Mouse (Mus musculus) G1E (cell line): ENCODE measurements around the gene D930048N14Rik. TPM values are rescaled to one million over a fixed set of nuclear protein-coding genes. Genes with fewer than 3 reads are reported as not detected.

ENCODE experiments used
- ATAC-seq: 2 replicates; pipeline ENCODE4 v1.8.0; 2016; ENCODE audit warnings: mild to moderate bottlenecking; ENCODE audit not compliant: insufficient number of reproducible peaks, poor library complexity, low FRiP score, severe bottlenecking; ENCODE audit errors: extremely low read depth
- DNase-seq: peaks from one replicate; pipeline ENCODE4 v3.0.0; 2012; ENCODE audit warnings: low spot score
- H3K27me3 ChIP-seq: 2 replicates; pipeline ENCODE4 v1.6.1; 2012; ENCODE audit warnings: mild to moderate bottlenecking, low read length, inconsistent platforms; ENCODE audit not compliant: insufficient read depth
- H3K36me3 ChIP-seq: replicated peaks from 2 replicates; pipeline ENCODE3; 2012; ENCODE audit warnings: mild to moderate bottlenecking, inconsistent platforms
- H3K4me1 ChIP-seq: 2 replicates; pipeline ENCODE4 v1.6.1; 2012; ENCODE audit warnings: low read depth, low read length, inconsistent platforms, mixed read lengths; ENCODE audit not compliant: insufficient read depth
- H3K4me3 ChIP-seq: 2 replicates; pipeline ENCODE4 v1.5.1; 2012; ENCODE audit warnings: low read depth, mild to moderate bottlenecking, inconsistent platforms, low read length, moderate library complexity, mixed read lengths
- H3K9me3 ChIP-seq: replicated peaks from 2 replicates; pipeline ENCODE4 v1.6.1; 2012; ENCODE audit warnings: inconsistent platforms
- CTCF ChIP-seq: IDR thresholded peaks from 2 replicates; pipeline ENCODE4 v1.5.1; 2012; ENCODE audit warnings: low read depth, low read length, inconsistent platforms, mixed read lengths
- GATA1 ChIP-seq: IDR thresholded peaks from 2 replicates; pipeline ENCODE4 v1.6.1; 2012; ENCODE audit warnings: borderline replicate concordance, low read length, inconsistent platforms, mixed read lengths
- GATA2 ChIP-seq: IDR thresholded peaks from 2 replicates; pipeline ENCODE4 v1.6.1; 2012; ENCODE audit warnings: low read depth, low read length, inconsistent platforms, borderline replicate concordance
- POLR2AphosphoS5 ChIP-seq: IDR thresholded peaks from 2 replicates; pipeline ENCODE4 v1.6.1; 2012; ENCODE audit warnings: low read depth, low read length, inconsistent platforms; ENCODE audit not compliant: insufficient replicate concordance
- TAL1 ChIP-seq: conservative IDR thresholded peaks from 2 replicates; pipeline ENCODE4 v1.6.1; 2012; ENCODE audit warnings: low read depth, low read length, inconsistent platforms, mixed read lengths
- polyA plus RNA-seq: library from polyadenylated mRNA; stranded (reverse); fragments of >175 nt; gene quantifications from 2 replicates; pipeline ENCODE4 v1.2.3, GENCODE M21; 2012
- total RNA-seq, 2 experiments: library from RNA; stranded (forward) in 1 of 2; stranded (reverse) in 1 of 2; fragments of 200-1000 nt in 1 of 2; fragments of >200 nt in 1 of 2; fragmentation: Nextera tagmentation in 1 of 2; gene quantifications; 2 replicates each; pipeline ENCODE4 v1.2.3; 2014 to 2017

Gene D930048N14Rik
- total and polyA plus RNA-seq, 3 experiments: 0.05 TPM; not detected in 2

DNA sequence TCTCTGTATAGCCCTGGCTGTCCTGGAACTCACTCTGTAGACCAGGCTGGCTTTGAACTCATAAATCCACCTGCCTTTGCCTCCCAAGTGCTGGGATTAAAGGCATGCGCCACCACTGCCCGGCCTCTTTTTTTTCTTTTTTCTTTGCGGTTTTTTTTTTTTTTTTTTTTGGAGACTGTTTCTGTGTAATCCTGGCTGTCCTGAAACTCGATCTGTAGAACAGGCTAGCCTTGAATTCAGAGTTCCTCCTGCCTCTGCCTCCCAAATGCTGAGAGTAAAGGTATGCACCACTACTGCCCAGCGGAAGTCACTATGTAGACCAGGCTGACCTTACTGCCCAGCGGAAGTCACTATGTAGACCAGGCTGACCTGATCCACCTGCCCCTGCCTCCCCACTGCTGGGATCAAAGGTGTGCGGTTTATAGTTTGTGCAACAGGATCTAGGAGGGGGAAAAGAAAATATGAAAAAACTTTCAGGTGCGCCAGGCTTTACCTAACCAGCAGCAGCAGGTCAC is 31.8 kb upstream of the D930048N14Rik start:
- DNase-seq (no peak), ATAC-seq (no peak)
- no peaks in the 10 kb centered on the region for H3K9me3 ChIP-seq
- H3K27me3 ChIP-seq: no peaks in the 10 kb centered on the region
- peaks cover 62% of the 10 kb centered on the region for H3K4me1 ChIP-seq
- peaks cover 33% of the 10 kb centered on the region for H3K36me3 ChIP-seq
- peak overlapping the region; percentile 94 for H3K4me3 ChIP-seq
- TF ChIP-seq TAL1: no peak
- TF ChIP-seq GATA2: no peak
- TF ChIP-seq POLR2AphosphoS5: no peak
- TF ChIP-seq CTCF: no peak
- TF ChIP-seq GATA1: no peak

- peak; percentile 85 for DNase-seq
- Histone ChIP-seq H3K4me3 (peak within 1 kb of the TSS; percentile 94), H3K9me3 (no peaks in the 10 kb centered on the region), H3K36me3 (peaks cover 39% of the 10 kb centered on the region), H3K4me1 (peaks cover 66% of the 10 kb centered on the region), H3K27me3 (no peaks in the 10 kb centered on the region)
- ATAC-seq: peak; percentile 74
- TF ChIP-seq POLR2AphosphoS5: no peak
- no peak for TF ChIP-seq CTCF
- no peak for TF ChIP-seq GATA1
- no peak for TF ChIP-seq GATA2
- no peak for TF ChIP-seq TAL1
These were observed 31.2 kb upstream of the D930048N14Rik start, which contains the start of gene Nhp2 for GRCm38 (mm10) chr11:51619409-51620060. Gene Nhp2 (plus strand): TSS chr11:51619735.

GRCm38 (mm10) chr11:51620084-51620483 is 30.7 kb upstream of the D930048N14Rik start:
- DNase-seq (no peak), ATAC-seq (no peak)
- H3K4me1 ChIP-seq: peaks cover 66% of the 10 kb centered on the region
- no peaks in the 10 kb centered on the region for H3K9me3 ChIP-seq
- H3K27me3 ChIP-seq: no peaks in the 10 kb centered on the region
- peaks cover 44% of the 10 kb centered on the region for H3K36me3 ChIP-seq
- TF ChIP-seq CTCF: no peak
- TF ChIP-seq TAL1: no peak
- TF ChIP-seq GATA2: no peak
- no peak for TF ChIP-seq GATA1
- no peak for TF ChIP-seq POLR2AphosphoS5
- peak overlapping the region; percentile 94 for H3K4me3 ChIP-seq

DNA sequence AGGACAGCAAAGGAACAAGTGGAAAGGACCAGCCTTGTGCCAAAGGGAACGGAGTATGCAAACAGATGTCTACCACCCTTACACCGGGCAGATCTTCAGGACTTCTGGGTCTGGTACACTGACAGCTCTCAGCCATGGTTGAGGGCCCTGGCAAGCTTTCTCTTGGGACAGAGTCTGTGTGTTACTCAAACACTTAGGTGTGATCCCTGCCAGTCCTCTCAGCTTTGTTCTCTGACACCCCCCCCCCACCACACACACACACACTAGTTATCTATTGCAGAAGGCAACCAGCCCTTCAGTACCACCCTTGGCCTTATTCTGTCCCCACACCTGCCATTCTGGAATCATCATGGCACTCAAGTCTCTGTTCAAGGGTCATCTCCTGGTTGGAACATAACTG is 29.0 kb upstream of the D930048N14Rik start:
- H3K36me3 ChIP-seq: peaks cover 60% of the 10 kb centered on the region
- DNase-seq: no peak
- TF ChIP-seq POLR2AphosphoS5: no peak
- TF ChIP-seq TAL1: no peak
- no peak for TF ChIP-seq CTCF
- TF ChIP-seq GATA2: no peak
- TF ChIP-seq GATA1: no peak
- no peak for ATAC-seq
- H3K4me1 ChIP-seq: peaks cover 71% of the 10 kb centered on the region
- no peaks in the 10 kb centered on the region for H3K9me3 ChIP-seq
- no peaks in the 10 kb centered on the region for H3K27me3 ChIP-seq
- peak overlapping the region; percentile 94; the same call in 1 of the 2 replicates for H3K4me3 ChIP-seq

DNA sequence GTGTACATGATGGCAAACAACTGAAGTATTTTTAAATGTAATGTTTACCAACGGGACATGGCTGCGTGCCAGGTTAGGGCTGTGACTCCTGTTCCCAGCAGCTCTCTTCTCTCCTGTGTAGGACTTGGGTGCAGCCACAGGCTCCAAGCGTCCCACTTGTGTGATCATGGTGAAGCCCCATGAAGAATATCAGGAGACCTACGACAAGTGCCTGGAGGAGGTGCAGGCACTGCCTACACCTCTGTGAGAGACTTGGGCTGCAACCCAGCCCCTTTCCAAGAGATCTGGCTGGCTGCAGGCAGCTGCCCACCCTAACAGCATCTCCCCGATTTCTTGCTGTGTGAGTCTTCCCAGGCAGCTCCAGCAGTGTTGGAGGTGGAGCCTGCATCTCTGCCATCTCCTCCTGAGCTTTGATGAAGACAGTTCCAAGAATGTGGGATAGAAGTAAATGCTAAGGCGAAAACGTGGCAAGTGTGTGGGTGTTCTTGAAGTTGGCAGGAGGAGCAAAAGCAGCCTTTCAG is 27.7 kb upstream of the D930048N14Rik start:
- TF ChIP-seq CTCF: no peak
- TF ChIP-seq POLR2AphosphoS5: no peak
- no peak for TF ChIP-seq TAL1
- TF ChIP-seq GATA2: no peak
- ATAC-seq (no peak), DNase-seq (no peak)
- H3K36me3 ChIP-seq: peaks cover 73% of the 10 kb centered on the region
- no peaks in the 10 kb centered on the region for H3K9me3 ChIP-seq
- peaks cover 79% of the 10 kb centered on the region for H3K4me1 ChIP-seq
- no peaks in the 10 kb centered on the region for H3K27me3 ChIP-seq
- H3K4me3 ChIP-seq: no peak overlapping the region

- Histone ChIP-seq H3K36me3 (peaks cover 94% of the 10 kb centered on the region), H3K4me1 (peaks cover 73% of the 10 kb centered on the region), H3K9me3 (no peaks in the 10 kb centered on the region), H3K27me3 (no peaks in the 10 kb centered on the region), H3K4me3 (no peak overlapping the region)
- peak; percentile 68 for DNase-seq
- no peak for TF ChIP-seq TAL1
- no peak for TF ChIP-seq GATA1
- no peak for TF ChIP-seq CTCF
- TF ChIP-seq POLR2AphosphoS5: peak; percentile 85; the same call in 1 of the 2 replicates
- no peak for TF ChIP-seq GATA2
- ATAC-seq: peak; percentile 66
These were observed 25.4 kb upstream of the D930048N14Rik start for GRCm38 (mm10) chr11:51625187-51625820.
